Mouse (Mus musculus): ENCODE data around the gene Slc41a3. TPM values are rescaled to one million over a fixed set of nuclear protein-coding genes. Genes with fewer than 3 reads are reported as not detected.

The Slc41a3 gene
- polyA plus RNA-seq (2014; fragmentation: Illumina TruSeq; extraction: RNeasy Lipid Tissue Mini Kit (QIAGEN cat#74804); ENCODE audit: low read depth, low replicate concordance), result 79.6 TPM

GRCm38 (mm10) chr6:90604533-90605297 lies at the start of gene Slc41a3:
TSS of gene Slc41a3 (plus strand) at chr6:90604725.

Other genes starting within 250 kb of the Slc41a3 start
- gene Zxdc, start 235.2 kb upstream of the Slc41a3 start, polyA plus RNA-seq (2014; fragmentation: Illumina TruSeq; extraction: RNeasy Lipid Tissue Mini Kit (QIAGEN cat#74804); ENCODE audit: low read depth, low replicate concordance), result 11.0 TPM
- gene Cfap100, start 175.9 kb upstream of the Slc41a3 start, polyA plus RNA-seq (2014; fragmentation: Illumina TruSeq; extraction: RNeasy Lipid Tissue Mini Kit (QIAGEN cat#74804); ENCODE audit: low read depth, low replicate concordance), result 0.73 TPM
- gene Klf15, start 142.1 kb upstream of the Slc41a3 start, polyA plus RNA-seq (2014; fragmentation: Illumina TruSeq; extraction: RNeasy Lipid Tissue Mini Kit (QIAGEN cat#74804); ENCODE audit: low read depth, low replicate concordance), result 53.3 TPM
- 4.5 TPM for gene Aldh1l1, start 118.3 kb upstream of the Slc41a3 start, polyA plus RNA-seq (2014; fragmentation: Illumina TruSeq; extraction: RNeasy Lipid Tissue Mini Kit (QIAGEN cat#74804); ENCODE audit: low read depth, low replicate concordance)

Measured in heart, adult 10 weeks (tissue).